Mouse (Mus musculus): Measurements from ENCODE around the gene Cdx2.

The Cdx2 gene

DNA sequence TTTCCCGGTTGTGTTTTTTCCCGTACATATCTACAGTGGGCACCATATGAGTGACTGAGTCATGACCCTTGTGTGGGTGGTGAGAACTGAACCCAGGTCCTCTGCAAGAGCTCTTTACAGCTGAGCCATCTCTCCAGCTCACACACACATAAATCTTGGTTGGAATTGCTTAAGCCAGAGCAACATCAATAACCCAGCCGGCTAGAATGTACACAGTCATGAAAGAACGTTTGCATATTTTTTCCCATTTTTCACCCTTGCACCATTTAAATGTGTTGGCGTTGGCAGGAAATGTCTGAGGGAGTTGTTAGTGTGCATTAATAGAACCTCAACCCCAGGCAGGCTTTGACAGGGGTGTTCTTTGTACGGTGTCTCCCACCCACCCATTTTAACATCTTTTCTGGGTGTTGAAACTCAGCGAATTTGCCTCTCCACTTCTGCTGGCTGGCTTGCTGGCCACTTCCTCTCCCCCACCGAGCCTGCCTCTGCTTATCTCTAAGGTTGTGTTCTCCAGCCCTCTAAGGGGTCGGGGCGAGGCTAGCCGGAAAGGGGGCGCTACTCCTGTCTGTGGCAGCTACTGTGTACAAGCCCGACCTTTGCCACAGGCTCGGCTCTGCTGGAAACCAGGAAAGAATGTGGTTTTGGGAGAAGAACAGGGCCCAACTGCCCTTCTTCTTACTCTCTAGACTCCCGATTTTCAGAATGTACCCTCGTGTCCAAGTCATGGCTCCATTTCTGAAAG lies 15.1 kb downstream of the Cdx2 start:
- DNase-seq, result no peak

DNA sequence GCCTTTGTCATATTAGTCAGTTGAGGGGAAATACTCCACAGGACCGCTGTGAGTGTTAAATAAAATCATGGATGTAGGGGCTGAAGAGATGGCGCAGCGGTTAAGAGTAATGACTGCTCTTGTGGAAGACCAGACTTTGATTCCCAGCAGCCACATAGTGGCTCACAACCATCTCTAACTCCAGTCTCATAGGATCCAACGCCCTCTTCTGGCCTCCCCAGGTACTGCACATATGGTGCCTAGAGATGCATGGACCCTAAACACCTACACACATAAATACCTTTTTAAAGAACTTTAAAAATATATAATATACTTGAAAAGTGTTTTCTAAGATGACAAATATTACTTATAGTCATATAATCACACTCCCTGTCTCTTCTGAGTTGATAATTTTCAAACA lies 22.7 kb downstream of the Cdx2 start:
- DNase-seq, result no peak

GRCm38 (mm10) chr5:147277547-147277925 lies 29.5 kb downstream of the Cdx2 start:
- DNase-seq, result no peak

GRCm38 (mm10) chr5:147276701-147277546 lies 30.1 kb downstream of the Cdx2 start:
- no peak for DNase-seq

- no peak for DNase-seq
Measured at GRCm38 (mm10) chr5:147275761-147276160, 31.3 kb downstream of the Cdx2 start.

DNA sequence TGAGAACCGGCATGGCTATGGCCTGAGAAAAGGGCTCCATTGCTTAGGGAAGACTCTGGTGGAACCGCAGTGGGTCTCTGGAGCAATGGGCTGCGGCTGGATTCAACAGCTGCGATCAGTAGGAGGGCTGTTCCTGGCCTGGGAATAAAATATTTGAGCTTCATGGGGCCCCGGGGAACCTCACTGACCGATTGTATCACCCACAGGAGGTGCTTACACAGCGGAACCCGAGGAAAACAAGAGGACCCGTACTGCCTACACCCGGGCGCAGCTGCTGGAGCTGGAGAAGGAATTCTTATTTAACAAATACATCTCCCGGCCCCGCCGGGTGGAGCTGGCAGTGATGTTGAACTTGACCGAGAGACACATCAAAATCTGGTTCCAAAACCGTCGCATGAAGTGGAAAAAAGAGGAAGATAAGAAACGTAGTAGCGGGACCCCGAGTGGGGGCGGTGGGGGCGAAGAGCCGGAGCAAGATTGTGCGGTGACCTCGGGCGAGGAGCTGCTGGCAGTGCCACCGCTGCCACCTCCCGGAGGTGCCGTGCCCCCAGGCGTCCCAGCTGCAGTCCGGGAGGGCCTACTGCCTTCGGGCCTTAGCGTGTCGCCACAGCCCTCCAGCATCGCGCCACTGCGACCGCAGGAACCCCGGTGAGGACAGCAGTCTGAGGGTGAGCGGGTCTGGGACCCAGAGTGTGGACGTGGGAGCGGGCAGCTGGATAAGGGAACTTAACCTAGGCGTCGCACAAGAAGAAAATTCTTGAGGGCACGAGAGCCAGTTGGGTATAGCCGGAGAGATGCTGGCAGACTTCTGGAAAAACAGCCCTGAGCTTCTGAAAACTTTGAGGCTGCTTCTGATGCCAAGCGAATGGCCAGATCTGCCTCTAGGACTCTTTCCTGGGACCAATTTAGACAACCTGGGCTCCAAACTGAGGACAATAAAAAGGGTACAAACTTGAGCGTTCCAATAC lies 32.6 kb downstream of the Cdx2 start:
- no peak for DNase-seq

- no peak for DNase-seq
Measured at GRCm38 (mm10) chr5:147272808-147273345, 34.2 kb downstream of the Cdx2 start.

DNA sequence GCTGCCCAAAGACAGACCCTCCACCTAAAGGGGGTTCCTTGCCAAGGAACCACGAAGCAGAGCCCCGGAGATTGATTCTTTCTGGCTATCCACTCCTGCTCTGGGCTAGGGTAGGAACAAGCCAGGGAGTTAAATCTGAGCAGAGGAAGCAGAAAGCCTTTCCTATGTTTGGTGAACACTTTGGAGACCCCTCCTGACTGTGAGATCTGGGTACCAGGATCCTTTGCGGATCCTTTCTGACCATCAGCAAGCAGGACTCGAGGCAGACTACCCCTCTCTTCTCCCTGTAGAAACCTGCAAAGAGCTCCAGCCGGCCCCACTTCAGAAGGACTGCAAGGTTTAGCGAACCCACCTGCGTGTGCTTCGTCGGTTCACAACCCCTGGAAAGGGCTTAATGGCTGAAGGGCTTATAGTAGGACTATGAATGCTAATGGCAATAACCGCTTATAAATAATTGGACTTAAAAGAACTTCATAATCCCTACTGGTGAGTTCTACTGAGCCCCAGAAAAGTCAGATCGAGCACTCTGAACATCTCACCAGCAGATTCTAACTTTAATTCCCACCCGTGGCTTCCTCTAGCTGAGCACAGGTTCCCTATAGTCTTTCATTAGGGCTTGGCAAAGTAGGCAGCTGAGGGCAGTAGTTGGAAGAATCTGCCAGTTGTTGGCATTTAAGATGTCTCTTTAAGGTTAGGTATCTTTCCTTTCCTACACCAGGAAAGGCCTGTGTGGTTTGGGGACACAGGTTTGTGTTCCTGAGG lies 34.8 kb downstream of the Cdx2 start:
- DNase-seq, result no peak

- no peak for DNase-seq
Measured at GRCm38 (mm10) chr5:147270673-147271655, 36.1 kb downstream of the Cdx2 start.

DNA sequence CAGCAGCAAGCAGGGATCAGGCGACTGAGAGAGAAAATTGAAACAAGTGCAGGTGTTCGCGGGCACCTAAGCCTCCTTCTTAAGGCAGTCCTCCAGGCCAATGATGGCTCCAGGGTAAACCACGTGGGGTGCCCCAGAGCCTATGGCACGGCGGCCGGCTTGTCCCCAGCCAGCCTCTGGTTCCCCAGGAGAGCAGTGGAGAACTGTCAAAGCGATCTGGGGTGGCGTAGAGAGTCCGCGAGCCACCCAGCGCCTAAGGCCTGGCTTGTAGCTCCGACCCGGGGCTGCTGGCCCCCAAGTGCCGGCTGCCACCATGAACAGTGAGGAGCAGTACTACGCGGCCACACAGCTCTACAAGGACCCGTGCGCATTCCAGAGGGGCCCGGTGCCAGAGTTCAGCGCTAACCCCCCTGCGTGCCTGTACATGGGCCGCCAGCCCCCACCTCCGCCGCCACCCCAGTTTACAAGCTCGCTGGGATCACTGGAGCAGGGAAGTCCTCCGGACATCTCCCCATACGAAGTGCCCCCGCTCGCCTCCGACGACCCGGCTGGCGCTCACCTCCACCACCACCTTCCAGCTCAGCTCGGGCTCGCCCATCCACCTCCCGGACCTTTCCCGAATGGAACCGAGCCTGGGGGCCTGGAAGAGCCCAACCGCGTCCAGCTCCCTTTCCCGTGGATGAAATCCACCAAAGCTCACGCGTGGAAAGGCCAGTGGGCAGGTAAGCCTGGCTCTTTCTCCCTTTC lies 37.0 kb downstream of the Cdx2 start, which contains the start of gene Pdx1:
Gene Pdx1, plus strand, starts transcription at position 34 of the 747 bp plus-strand sequence.
- DNase-seq, result no peak

DNA sequence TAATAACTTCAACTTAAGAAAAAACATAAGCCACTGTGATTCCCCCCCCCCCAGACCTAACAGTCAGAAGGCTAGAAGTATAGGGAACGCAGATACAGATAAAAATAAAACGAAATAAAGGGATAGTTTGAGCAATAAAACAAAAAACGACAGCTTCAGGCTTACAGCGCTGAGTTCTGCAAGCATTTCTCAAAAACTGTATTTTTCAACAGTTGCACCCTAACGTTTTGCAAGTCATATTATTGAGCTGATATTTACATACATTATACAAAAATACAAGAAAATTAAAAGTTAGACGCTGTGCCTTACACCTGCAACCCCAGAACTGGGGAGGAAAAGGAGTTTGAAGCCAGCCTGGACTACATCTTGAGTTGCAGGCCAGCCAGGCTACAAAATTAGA lies 37.7 kb downstream of the Cdx2 start:
- DNase-seq, result no peak

- no peak for DNase-seq
Measured at GRCm38 (mm10) chr5:147268728-147269127, 38.3 kb downstream of the Cdx2 start.

DNA sequence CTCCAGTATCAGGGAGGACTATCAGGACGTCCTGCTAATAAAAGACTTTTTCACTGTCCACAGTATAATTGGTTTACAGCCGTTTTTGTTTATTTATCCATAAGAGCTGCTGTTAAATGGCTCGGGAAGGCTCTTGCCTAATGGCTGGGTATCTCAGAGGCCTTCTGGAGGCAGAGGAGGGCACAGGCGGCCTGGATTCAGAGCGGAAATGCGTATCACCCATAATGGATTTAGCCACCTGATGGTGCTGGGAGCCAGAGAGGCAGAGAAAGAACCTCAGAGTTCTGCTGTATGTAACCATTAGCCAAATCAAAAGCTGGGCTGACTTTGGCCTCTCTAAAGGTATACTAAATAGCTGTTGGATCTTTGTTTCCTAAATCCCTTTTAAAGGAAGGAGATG lies 39.6 kb downstream of the Cdx2 start:
- no peak for DNase-seq

GRCm38 (mm10) chr5:147263945-147264344 lies 43.1 kb downstream of the Cdx2 start:
- DNase-seq, result no peak

GRCm38 (mm10) chr5:147261899-147262541 lies 45.0 kb downstream of the Cdx2 start:
- DNase-seq, result no peak

- DNase-seq, result no peak
Measured at GRCm38 (mm10) chr5:147260778-147261177, 46.3 kb downstream of the Cdx2 start.

DNA sequence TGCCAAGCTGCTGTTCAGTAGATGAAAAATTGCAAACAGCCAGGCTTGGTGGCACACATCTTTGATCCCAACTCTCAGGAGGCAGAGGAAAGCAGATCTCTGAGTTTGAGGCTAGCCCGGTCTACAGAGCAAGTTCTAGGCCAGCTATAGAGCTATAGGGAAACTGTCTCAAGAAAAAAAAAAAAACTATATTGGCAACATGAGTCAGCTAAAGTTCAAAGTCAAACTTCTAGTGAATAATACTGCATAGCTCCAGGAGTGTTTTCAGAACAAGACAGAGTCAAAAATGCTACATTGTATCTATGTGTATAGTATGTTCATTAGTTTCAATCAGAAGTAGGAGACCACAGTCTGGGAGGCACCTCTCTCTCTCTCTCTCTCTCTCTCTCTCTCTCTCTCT lies 46.9 kb downstream of the Cdx2 start:
- no peak for DNase-seq

Measured in right cerebral cortex, postnatal 4 days (tissue).